ENCODE assay signal across 9 mouse cellular contexts in the genomic region with DNA sequence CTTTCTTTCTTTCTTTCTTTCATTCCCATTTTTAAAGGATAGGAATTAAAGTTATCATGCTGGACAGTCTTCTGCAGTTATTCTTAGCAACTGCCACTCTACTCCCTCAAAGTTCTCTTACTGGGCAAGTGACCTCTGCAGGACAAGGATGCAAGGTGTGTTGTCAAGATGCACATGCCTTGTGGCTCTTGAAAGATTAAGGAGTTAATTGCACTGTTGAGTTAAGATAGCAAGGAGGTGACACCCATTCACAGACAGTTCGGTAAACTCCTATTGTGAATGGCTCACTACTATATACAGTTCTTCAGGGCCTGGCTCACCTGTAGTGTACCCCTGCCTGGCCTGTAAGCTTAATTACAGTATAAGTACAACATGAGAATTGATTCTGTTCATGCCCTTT. TPM values are rescaled to one million over a fixed set of nuclear protein-coding genes. Genes with fewer than 3 reads are reported as not detected.
A peak's percentile ranks its signal among the peaks of the same experiment; 100 is the strongest.
DNase-seq lines count a peak whose midpoint lies in the region; ATAC-seq lines count a peak whose summit lies in the region.
"Had no signal": no experiment of that assay in that cellular context is flagged by ENCODE, and none has a peak within 500 bp of the region (broad histone marks: within the 10 kb centered on the region; RNA-seq: fewer than 3 reads in every experiment).

No protein-coding gene starts in this region.

- peaks cover 7% of the 10 kb centered on the region for H3K4me1 ChIP-seq in neural tube, embryonic 11.5 days (ENCODE audit: control insufficient read depth, insufficient read depth, low read length)
- peaks cover 23% of the 10 kb centered on the region for H3K4me1 ChIP-seq in forebrain, embryonic 14.5 days (ENCODE audit: control insufficient read depth, insufficient read depth, low read length)
- peaks cover 65% of the 10 kb centered on the region for H3K4me1 ChIP-seq in liver, embryonic 12.5 days

- 30% methylated on average over 1 of the region's 1 CpGs for WGBS in neural tube, embryonic 11.5 days
- WGBS in forebrain, embryonic 14.5 days, result 41% methylated on average over 1 of the region's 1 CpGs
- 2% methylated on average over 1 of the region's 1 CpGs for WGBS in liver, embryonic 12.5 days (ENCODE audit: insufficient replicate concordance)

- H3K27me3 ChIP-seq in neural tube, embryonic 11.5 days (ENCODE audit: control insufficient read depth, insufficient read depth, low read length), result no peaks in the 10 kb centered on the region
- H3K27me3 ChIP-seq in forebrain, embryonic 14.5 days (replicated peaks; ENCODE audit: control insufficient read depth, insufficient read depth, low read length), result no peaks in the 10 kb centered on the region
- H3K27me3 ChIP-seq in liver, embryonic 12.5 days (replicated peaks), result no peaks in the 10 kb centered on the region

- no peak for DNase-seq in neural tube, embryonic 11.5 days (ENCODE audit: low spot score)
- DNase-seq in neural tube, embryonic 10.5 days (ENCODE audit: extremely low spot score, low spot score), result no peak
- no peak for DNase-seq in forebrain, embryonic 14.5 days (ENCODE audit: low spot score)
- DNase-seq in urinary bladder, adult 18-20 months (ENCODE audit: low spot score in 2 of 2), result no peak
- no peak for DNase-seq in urinary bladder, postnatal 10 days (ENCODE audit: low spot score)
- no peak for DNase-seq in left cerebral cortex, adult 8-10 months (ENCODE audit: low spot score in 2 of 2)
- DNase-seq: cerebellum, adult 9-10 months had no signal

- H3K9ac ChIP-seq in neural tube, embryonic 11.5 days (ENCODE audit: low read length), result peak overlapping the region; percentile 97
- peak overlapping the region; percentile 96; the same call in 1 of the 2 replicates for H3K9ac ChIP-seq in forebrain, embryonic 14.5 days (ENCODE audit: low read length)
- H3K9ac ChIP-seq in liver, embryonic 12.5 days, result peak overlapping the region; percentile 97

- H3K4me2 ChIP-seq in neural tube, embryonic 11.5 days (ENCODE audit: low read depth), result peak overlapping the region; percentile 66
- peak overlapping the region; percentile 90 for H3K4me2 ChIP-seq in forebrain, embryonic 14.5 days (ENCODE audit: low read length)
- H3K4me2 ChIP-seq in liver, embryonic 12.5 days, result peak overlapping the region; percentile 90

- peak overlapping the region; percentile 91 for H3K4me3 ChIP-seq in neural tube, embryonic 11.5 days (ENCODE audit: low read depth, low read length)
- H3K4me3 ChIP-seq in forebrain, embryonic 14.5 days (ENCODE audit: low read depth, low read length), result peak overlapping the region; percentile 94
- peak overlapping the region; percentile 88 for H3K4me3 ChIP-seq in liver, embryonic 12.5 days

- ATAC-seq in neural tube, embryonic 11.5 days (ENCODE audit: insufficient read depth, low FRiP score, low TSS enrichment), result no peak
- no peak for ATAC-seq in forebrain, embryonic 14.5 days
- ATAC-seq in liver, embryonic 12.5 days, result peak; percentile 62
- no peak for ATAC-seq in cerebellum, adult (ENCODE audit: insufficient number of reproducible peaks, low FRiP score, low TSS enrichment)

- H3K36me3 ChIP-seq in neural tube, embryonic 11.5 days (ENCODE audit: control insufficient read depth, insufficient read depth, low read length), result peaks cover 1% of the 10 kb centered on the region; the same call in 1 of the 2 replicates
- peaks cover under 1% of the 10 kb centered on the region; the same call in 1 of the 2 replicates for H3K36me3 ChIP-seq in forebrain, embryonic 14.5 days (ENCODE audit: control insufficient read depth, insufficient read depth, low read length)
- H3K36me3 ChIP-seq in liver, embryonic 12.5 days, result peaks cover 30% of the 10 kb centered on the region

- no peak overlapping the region for H3K27ac ChIP-seq in neural tube, embryonic 11.5 days (ENCODE audit: low read depth, low read length)
- H3K27ac ChIP-seq in forebrain, embryonic 14.5 days (ENCODE audit: low read depth, low read length), result no peak overlapping the region
- peak overlapping the region; percentile 91 for H3K27ac ChIP-seq in liver, embryonic 12.5 days

- no peaks in the 10 kb centered on the region for H3K9me3 ChIP-seq in neural tube, embryonic 11.5 days (ENCODE audit: control insufficient read depth, low read length)
- H3K9me3 ChIP-seq in forebrain, embryonic 14.5 days (replicated peaks; ENCODE audit: control insufficient read depth, low read length), result no peaks in the 10 kb centered on the region
- H3K9me3 ChIP-seq in liver, embryonic 12.5 days (replicated peaks), result no peaks in the 10 kb centered on the region

RNA-seq across cellular contexts. Expression of a gene that starts 1.6 kb away (rescaled TPM):
- 240 and 252 TPM in 2 replicates for polyA plus RNA-seq in neural tube, embryonic 11.5 days (2014; fragmentation: Nextera tagmentation; extraction: Ambion mirVana)
- polyA plus RNA-seq in forebrain, embryonic 14.5 days (2014; fragmentation: Nextera tagmentation; extraction: Ambion mirVana), result 190 and 210 TPM in 2 replicates
- polyA plus RNA-seq in liver, embryonic 12.5 days (2016; fragmentation: Nextera tagmentation; extraction: Ambion mirVana), result 255 and 264 TPM in 2 replicates
- 100 to 1,000 TPM; 371 to 437 (median 413) TPM for total RNA-seq in left cerebral cortex, adult 8-10 months (2022)

RNA-seq across cellular contexts. Expression of a gene that starts 30.4 kb away (rescaled TPM):
- not detected in 2 replicates for polyA plus RNA-seq in neural tube, embryonic 11.5 days (2014; fragmentation: Nextera tagmentation; extraction: Ambion mirVana)
- 0.86 and 0.88 TPM in 2 replicates for polyA plus RNA-seq in forebrain, embryonic 14.5 days (2014; fragmentation: Nextera tagmentation; extraction: Ambion mirVana)
- polyA plus RNA-seq in liver, embryonic 12.5 days (2016; fragmentation: Nextera tagmentation; extraction: Ambion mirVana), result 0.18 TPM in 1 of 2 replicates, not detected in the other
- total RNA-seq in left cerebral cortex, adult 8-10 months (2022), result not detected

RNA-seq across cellular contexts. Expression of a gene that starts 31.7 kb away (rescaled TPM):
- 10.7 and 11.1 TPM in 2 replicates for polyA plus RNA-seq in neural tube, embryonic 11.5 days (2014; fragmentation: Nextera tagmentation; extraction: Ambion mirVana)
- 5.4 and 5.8 TPM in 2 replicates for polyA plus RNA-seq in forebrain, embryonic 14.5 days (2014; fragmentation: Nextera tagmentation; extraction: Ambion mirVana)
- 3.2 and 3.3 TPM in 2 replicates for polyA plus RNA-seq in liver, embryonic 12.5 days (2016; fragmentation: Nextera tagmentation; extraction: Ambion mirVana)
- total RNA-seq in left cerebral cortex, adult 8-10 months (2022), result 10 to 100 TPM in 3 of 4 experiments, 1 to 10 TPM in 1; 9.9 to 11.1 (median 10.6) TPM

RNA-seq across cellular contexts. Expression of a gene that starts 52.9 kb away (rescaled TPM):
- polyA plus RNA-seq in neural tube, embryonic 11.5 days (2014; fragmentation: Nextera tagmentation; extraction: Ambion mirVana), result 840 and 876 TPM in 2 replicates
- polyA plus RNA-seq in forebrain, embryonic 14.5 days (2014; fragmentation: Nextera tagmentation; extraction: Ambion mirVana), result 598 and 623 TPM in 2 replicates
- 160 TPM in 2 replicates for polyA plus RNA-seq in liver, embryonic 12.5 days (2016; fragmentation: Nextera tagmentation; extraction: Ambion mirVana)
- total RNA-seq in left cerebral cortex, adult 8-10 months (2022), result 100 to 1,000 TPM; 180 to 274 (median 221) TPM
